Mouse (Mus musculus): ENCODE results near the gene Slc29a4. TPM values are rescaled to one million over a fixed set of nuclear protein-coding genes. Genes with fewer than 3 reads are reported as not detected.

The Slc29a4 gene
- polyA plus RNA-seq, 1 experiment, result 9.9 TPM

GRCm38 (mm10) chr5:142678141-142678571 is 14.2 kb upstream of the Slc29a4 start:
- Histone ChIP-seq H3K27me3 (ENCODE audit: control insufficient read depth, insufficient read depth, low read length, poor library complexity, severe bottlenecking) (no peaks in the 10 kb centered on the region), H3K4me3 (ENCODE audit: low read depth, low read length) (no peak overlapping the region), H3K4me1 (ENCODE audit: control insufficient read depth, insufficient read depth, low read length) (no peaks in the 10 kb centered on the region), H3K9me3 (replicated peaks; ENCODE audit: control insufficient read depth, insufficient read depth, low read length, poor library complexity, severe bottlenecking) (no peaks in the 10 kb centered on the region), H3K9ac (ENCODE audit: low read depth, poor library complexity, severe bottlenecking) (no peak overlapping the region), H3K36me3 (ENCODE audit: control insufficient read depth, insufficient read depth, low read length, poor library complexity, severe bottlenecking) (no peaks in the 10 kb centered on the region), H3K27ac (ENCODE audit: insufficient read depth, low read length) (no peak overlapping the region)
- TF ChIP-seq CTCF (IDR thresholded peaks at IDR 0.05; ENCODE audit: low read depth, low read length), result no peak
- no peak for TF ChIP-seq EP300 (IDR thresholded peaks at IDR 0.05; ENCODE audit: insufficient read depth, low read depth, low read length)
- no peak for TF ChIP-seq POLR2A (IDR thresholded peaks at IDR 0.05; ENCODE audit: insufficient read depth, low read length)

DNA sequence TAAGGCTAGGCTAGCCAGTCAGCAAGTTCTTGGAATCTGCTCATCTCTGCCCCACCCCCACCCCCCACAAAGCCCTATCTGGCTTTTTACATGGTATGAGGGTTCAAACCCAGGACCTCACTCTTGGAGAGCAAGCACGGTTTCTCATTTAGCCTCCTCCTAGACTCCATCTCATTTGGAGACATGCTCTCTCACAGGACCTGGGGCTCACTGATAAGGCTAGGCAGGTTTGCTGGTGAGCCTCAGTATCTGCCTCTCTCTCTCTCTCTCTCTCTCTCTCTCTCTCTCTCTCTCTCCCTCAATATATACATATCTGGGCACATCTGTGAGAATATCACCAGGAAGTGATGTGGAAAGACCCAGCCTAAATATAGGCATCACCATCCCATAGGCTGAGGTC is 13.2 kb upstream of the Slc29a4 start:
- Histone ChIP-seq H3K9me3 (replicated peaks; ENCODE audit: control insufficient read depth, insufficient read depth, low read length, poor library complexity, severe bottlenecking) (no peaks in the 10 kb centered on the region), H3K4me1 (ENCODE audit: control insufficient read depth, insufficient read depth, low read length) (no peaks in the 10 kb centered on the region), H3K27ac (ENCODE audit: insufficient read depth, low read length) (no peak overlapping the region), H3K9ac (ENCODE audit: low read depth, poor library complexity, severe bottlenecking) (no peak overlapping the region), H3K4me3 (ENCODE audit: low read depth, low read length) (no peak overlapping the region), H3K27me3 (ENCODE audit: control insufficient read depth, insufficient read depth, low read length, poor library complexity, severe bottlenecking) (no peaks in the 10 kb centered on the region), H3K36me3 (ENCODE audit: control insufficient read depth, insufficient read depth, low read length, poor library complexity, severe bottlenecking) (no peaks in the 10 kb centered on the region)
- no peak for TF ChIP-seq POLR2A (IDR thresholded peaks at IDR 0.05; ENCODE audit: insufficient read depth, low read length)
- no peak for TF ChIP-seq CTCF (IDR thresholded peaks at IDR 0.05; ENCODE audit: low read depth, low read length)
- no peak for TF ChIP-seq EP300 (IDR thresholded peaks at IDR 0.05; ENCODE audit: insufficient read depth, low read depth, low read length)

DNA sequence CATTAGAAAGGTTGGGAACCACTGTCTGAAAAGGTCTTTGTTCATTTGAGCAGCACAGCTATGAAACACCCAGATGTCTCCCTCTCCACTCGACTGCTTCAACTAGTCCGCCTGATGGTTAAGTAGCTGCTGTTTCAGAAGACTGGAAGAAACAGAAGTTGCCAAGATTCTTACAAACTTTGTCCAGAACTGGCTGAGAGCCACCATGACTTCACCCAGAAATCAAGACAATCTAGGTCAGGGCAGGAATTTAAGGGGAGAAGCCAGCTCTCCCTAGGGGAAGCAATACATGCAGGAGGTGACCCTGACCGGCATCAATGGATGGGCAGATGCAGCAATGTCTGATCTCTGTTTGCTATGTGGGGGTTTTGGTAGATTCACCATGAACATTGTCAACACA is 10.4 kb upstream of the Slc29a4 start:
- TF ChIP-seq EP300 (IDR thresholded peaks at IDR 0.05; ENCODE audit: insufficient read depth, low read depth, low read length) (no peak), CTCF (IDR thresholded peaks at IDR 0.05; ENCODE audit: low read depth, low read length) (no peak), POLR2A (IDR thresholded peaks at IDR 0.05; ENCODE audit: insufficient read depth, low read length) (no peak)
- no peak overlapping the region for H3K27ac ChIP-seq (ENCODE audit: insufficient read depth, low read length)
- H3K27me3 ChIP-seq (ENCODE audit: control insufficient read depth, insufficient read depth, low read length, poor library complexity, severe bottlenecking), result no peaks in the 10 kb centered on the region
- H3K9ac ChIP-seq (ENCODE audit: low read depth, poor library complexity, severe bottlenecking), result no peak overlapping the region
- H3K9me3 ChIP-seq (replicated peaks; ENCODE audit: control insufficient read depth, insufficient read depth, low read length, poor library complexity, severe bottlenecking), result no peaks in the 10 kb centered on the region
- no peaks in the 10 kb centered on the region for H3K36me3 ChIP-seq (ENCODE audit: control insufficient read depth, insufficient read depth, low read length, poor library complexity, severe bottlenecking)
- no peak overlapping the region for H3K4me3 ChIP-seq (ENCODE audit: low read depth, low read length)
- no peaks in the 10 kb centered on the region for H3K4me1 ChIP-seq (ENCODE audit: control insufficient read depth, insufficient read depth, low read length)

DNA sequence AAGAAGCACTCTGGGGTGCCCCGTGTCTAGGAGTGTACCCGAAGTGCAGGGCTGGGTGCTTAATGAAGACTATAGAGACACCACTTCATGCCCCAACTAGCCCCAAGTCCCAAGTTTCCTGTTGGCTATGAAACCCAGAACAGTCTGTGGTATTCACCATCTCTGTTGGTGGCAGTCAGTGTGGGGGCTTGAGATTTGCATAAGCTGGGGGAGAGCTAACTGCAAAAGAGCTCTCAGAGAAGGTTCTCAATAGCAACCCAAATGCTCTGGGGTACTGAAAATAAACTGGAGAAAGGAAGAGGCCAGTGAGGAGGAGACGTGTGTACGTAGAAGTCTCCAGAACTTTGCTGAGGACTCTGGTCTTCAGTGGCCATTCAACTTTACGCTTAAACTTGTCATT is 9.8 kb upstream of the Slc29a4 start:
- no peaks in the 10 kb centered on the region for H3K4me1 ChIP-seq (ENCODE audit: control insufficient read depth, insufficient read depth, low read length)
- no peaks in the 10 kb centered on the region for H3K27me3 ChIP-seq (ENCODE audit: control insufficient read depth, insufficient read depth, low read length, poor library complexity, severe bottlenecking)
- no peak overlapping the region for H3K9ac ChIP-seq (ENCODE audit: low read depth, poor library complexity, severe bottlenecking)
- no peak overlapping the region for H3K27ac ChIP-seq (ENCODE audit: insufficient read depth, low read length)
- no peaks in the 10 kb centered on the region for H3K9me3 ChIP-seq (replicated peaks; ENCODE audit: control insufficient read depth, insufficient read depth, low read length, poor library complexity, severe bottlenecking)
- no peak overlapping the region for H3K4me3 ChIP-seq (ENCODE audit: low read depth, low read length)
- H3K36me3 ChIP-seq (ENCODE audit: control insufficient read depth, insufficient read depth, low read length, poor library complexity, severe bottlenecking), result no peaks in the 10 kb centered on the region
- TF ChIP-seq EP300 (IDR thresholded peaks at IDR 0.05; ENCODE audit: insufficient read depth, low read depth, low read length), result no peak
- no peak for TF ChIP-seq POLR2A (IDR thresholded peaks at IDR 0.05; ENCODE audit: insufficient read depth, low read length)
- TF ChIP-seq CTCF (IDR thresholded peaks at IDR 0.05; ENCODE audit: low read depth, low read length), result no peak

DNA sequence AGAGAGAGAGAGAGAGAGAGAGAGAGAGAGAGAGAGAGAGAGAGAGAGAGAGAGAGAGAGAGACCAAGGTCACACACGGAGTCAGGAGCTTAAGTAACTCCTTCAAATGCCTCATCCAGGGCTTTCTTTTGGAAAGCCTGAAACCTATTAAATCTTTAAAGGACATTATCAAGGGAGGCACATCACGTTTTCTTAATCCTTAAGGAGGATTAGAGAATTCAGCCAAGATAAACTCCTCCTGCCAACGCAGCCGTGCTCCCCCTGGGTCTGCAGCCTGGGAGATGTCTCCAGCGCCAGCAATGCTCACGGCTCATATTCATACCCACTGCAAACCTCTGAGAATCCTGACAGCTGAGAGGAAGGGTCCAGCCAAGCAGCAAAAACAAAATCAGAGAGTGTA is 3.4 kb upstream of the Slc29a4 start:
- Histone ChIP-seq H3K36me3 (ENCODE audit: control insufficient read depth, insufficient read depth, low read length, poor library complexity, severe bottlenecking) (no peaks in the 10 kb centered on the region), H3K27ac (ENCODE audit: insufficient read depth, low read length) (no peak overlapping the region), H3K27me3 (ENCODE audit: control insufficient read depth, insufficient read depth, low read length, poor library complexity, severe bottlenecking) (no peaks in the 10 kb centered on the region), H3K9me3 (replicated peaks; ENCODE audit: control insufficient read depth, insufficient read depth, low read length, poor library complexity, severe bottlenecking) (no peaks in the 10 kb centered on the region), H3K9ac (ENCODE audit: low read depth, poor library complexity, severe bottlenecking) (no peak overlapping the region), H3K4me3 (ENCODE audit: low read depth, low read length) (no peak overlapping the region), H3K4me1 (ENCODE audit: control insufficient read depth, insufficient read depth, low read length) (no peaks in the 10 kb centered on the region)
- TF ChIP-seq EP300 (IDR thresholded peaks at IDR 0.05; ENCODE audit: insufficient read depth, low read depth, low read length) (no peak), POLR2A (IDR thresholded peaks at IDR 0.05; ENCODE audit: insufficient read depth, low read length) (no peak), CTCF (IDR thresholded peaks at IDR 0.05; ENCODE audit: low read depth, low read length) (no peak)

DNA sequence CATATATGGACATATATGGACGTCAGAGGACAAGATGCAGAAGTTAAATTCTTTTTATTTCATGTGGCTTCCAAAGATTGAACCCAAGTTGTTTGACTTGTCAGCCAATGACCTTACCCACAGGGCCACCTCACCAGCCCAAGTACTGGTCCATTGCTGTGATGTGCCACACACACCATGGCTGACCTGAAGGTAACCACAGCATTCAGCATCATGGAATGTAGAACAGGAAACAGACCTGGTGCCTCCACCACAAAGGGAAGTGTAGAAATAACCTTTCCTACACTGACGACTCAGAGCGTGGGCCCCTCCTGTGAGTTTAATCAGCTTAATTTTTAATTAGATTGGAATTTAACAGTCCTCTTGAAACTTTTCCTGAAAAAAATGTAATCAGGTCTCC is 2.0 kb upstream of the Slc29a4 start:
- no peaks in the 10 kb centered on the region for H3K27me3 ChIP-seq (ENCODE audit: control insufficient read depth, insufficient read depth, low read length, poor library complexity, severe bottlenecking)
- H3K4me3 ChIP-seq (ENCODE audit: low read depth, low read length), result no peak overlapping the region
- no peaks in the 10 kb centered on the region for H3K4me1 ChIP-seq (ENCODE audit: control insufficient read depth, insufficient read depth, low read length)
- no peak overlapping the region for H3K9ac ChIP-seq (ENCODE audit: low read depth, poor library complexity, severe bottlenecking)
- no peak for TF ChIP-seq CTCF (IDR thresholded peaks at IDR 0.05; ENCODE audit: low read depth, low read length)
- TF ChIP-seq EP300 (IDR thresholded peaks at IDR 0.05; ENCODE audit: insufficient read depth, low read depth, low read length), result no peak
- TF ChIP-seq POLR2A (IDR thresholded peaks at IDR 0.05; ENCODE audit: insufficient read depth, low read length), result no peak
- no peaks in the 10 kb centered on the region for H3K36me3 ChIP-seq (ENCODE audit: control insufficient read depth, insufficient read depth, low read length, poor library complexity, severe bottlenecking)
- no peak overlapping the region for H3K27ac ChIP-seq (ENCODE audit: insufficient read depth, low read length)
- H3K9me3 ChIP-seq (replicated peaks; ENCODE audit: control insufficient read depth, insufficient read depth, low read length, poor library complexity, severe bottlenecking), result no peaks in the 10 kb centered on the region
